Mouse (Mus musculus) adipose tissue, adult 10 weeks (tissue): ENCODE data around the gene Ptn. TPM values are rescaled to one million over a fixed set of nuclear protein-coding genes. Genes with fewer than 3 reads are reported as not detected.

Experiments used
- polyA plus RNA-seq: library from polyadenylated mRNA; stranded (reverse); fragments of 350-450 nt; fragmentation: Illumina TruSeq; extraction: RNeasy Lipid Tissue Mini Kit (QIAGEN cat#74804); gene quantifications from one replicate; pipeline ENCODE4 v1.2.3, GENCODE M21; 2014; ENCODE audit warnings: low read depth, low replicate concordance

Gene Ptn
- polyA plus RNA-seq: 6.5 TPM

DNA sequence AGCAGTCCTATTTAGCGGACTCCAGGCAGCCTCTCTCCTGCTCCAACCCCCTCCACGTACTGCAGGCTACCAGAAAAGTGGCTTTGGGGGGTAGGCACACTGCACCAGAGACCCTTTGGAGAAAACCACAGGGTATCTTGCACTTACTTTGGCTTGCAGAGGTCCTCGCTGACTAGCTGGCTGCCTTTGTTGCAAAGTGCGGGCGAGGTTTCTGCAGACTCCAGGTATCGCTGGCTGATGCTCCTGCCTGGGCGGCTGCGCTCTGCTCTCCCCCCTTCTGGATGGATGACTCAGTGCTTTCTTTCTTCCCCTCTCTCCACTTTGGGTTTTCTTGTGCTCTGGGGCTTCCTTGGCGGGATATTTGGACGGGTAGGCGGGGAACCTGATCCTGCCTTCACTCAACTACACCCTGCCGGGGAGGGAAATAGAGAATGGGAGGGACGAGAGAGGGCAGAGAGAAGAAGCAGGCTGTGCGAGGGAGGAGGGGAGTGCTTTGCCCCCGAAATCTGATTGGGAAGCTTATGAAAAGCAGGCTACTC is at the start of gene Ptn:
Gene Ptn, minus strand, starts transcription at position 474 of the 539 bp plus-strand sequence.

